Mouse (Mus musculus): ENCODE measurements at regions not wholly inside any gene's neighbourhood (a gene's known extent, or its start where the extent isn't known, plus 50 kb on each side); places are given as distances from the start of the nearest gene placed in this dataset.

DNA sequence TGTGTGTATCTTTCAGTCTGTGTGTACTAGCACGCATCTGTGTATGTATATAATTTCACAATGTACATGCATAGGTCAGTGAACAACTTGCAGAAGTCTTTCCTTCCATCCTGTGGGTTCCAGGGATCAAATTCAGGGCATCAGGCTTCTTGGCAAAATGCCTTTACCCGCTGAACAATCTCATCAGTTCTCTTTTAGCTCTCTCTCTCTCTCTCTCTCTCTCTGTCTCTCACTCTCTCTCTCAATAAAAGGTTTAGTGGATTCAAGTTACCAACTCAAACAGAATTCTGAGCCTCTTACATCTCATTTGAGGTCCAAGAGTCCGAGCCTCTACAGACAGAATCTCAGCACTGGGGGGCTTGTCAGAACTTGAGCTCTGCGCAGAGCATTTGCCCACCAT is 232.5 kb downstream of the Zfp36l1 start:
- DNase-seq (ENCODE audit: low spot score), result no peak

DNA sequence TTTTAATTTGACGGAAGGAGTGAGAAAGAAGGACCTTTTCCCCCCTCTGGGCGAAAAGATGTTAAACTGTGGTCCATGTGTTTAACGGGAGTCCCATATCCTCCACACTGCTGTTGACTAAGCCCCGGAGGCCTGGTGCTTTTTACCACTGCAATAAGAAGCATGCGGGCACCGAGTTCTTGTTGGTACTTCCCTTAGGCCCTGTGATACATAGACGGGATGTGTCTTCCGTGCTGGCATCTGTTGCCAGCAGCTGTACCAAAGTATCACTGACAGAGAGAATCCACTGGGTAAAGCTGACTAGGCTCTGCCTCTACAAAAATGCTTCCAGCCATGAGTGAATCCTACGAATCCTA is 232.9 kb downstream of the Zfp36l1 start:
- no peak for DNase-seq (ENCODE audit: low spot score)

DNA sequence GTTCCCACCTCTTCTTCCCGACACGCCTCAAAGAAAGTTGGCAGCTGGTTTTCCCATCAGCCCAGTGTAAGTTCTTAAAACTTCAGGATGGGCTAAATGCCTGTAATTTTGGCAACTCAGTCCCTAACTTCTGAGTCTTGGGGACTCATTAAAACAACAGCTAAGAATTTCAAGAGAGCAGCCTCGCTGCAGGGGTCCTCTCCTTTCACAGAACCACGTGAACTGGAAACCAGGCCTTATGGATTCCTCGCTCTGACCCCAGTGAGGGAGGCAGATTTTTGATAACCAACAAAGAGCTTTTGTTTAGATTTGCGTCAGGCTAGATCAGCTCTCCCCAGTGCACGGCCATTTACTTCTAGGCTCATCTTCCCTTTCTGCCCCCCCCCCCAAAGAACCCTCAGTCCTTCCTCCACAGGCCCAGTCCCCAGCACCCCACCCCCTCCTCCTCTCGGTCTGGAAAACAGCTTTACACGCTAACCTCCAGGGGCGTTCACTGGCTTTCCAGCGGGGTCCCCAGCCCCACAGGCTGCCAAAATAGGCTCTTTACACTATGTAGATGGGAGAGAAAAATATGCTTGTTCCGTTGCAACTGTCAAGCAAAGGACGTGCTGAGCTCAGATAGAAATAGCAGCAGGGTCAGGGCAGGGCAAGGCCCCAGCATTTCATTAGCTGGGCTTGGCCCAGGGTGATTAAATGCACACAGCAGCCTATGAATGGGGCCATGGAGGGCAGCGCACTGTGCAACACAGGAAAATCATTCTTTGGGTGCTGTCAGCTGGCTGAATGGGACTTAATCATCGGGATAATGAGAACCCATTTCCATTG is 233.5 kb downstream of the Zfp36l1 start:
- no peak for DNase-seq (ENCODE audit: low spot score)

DNA sequence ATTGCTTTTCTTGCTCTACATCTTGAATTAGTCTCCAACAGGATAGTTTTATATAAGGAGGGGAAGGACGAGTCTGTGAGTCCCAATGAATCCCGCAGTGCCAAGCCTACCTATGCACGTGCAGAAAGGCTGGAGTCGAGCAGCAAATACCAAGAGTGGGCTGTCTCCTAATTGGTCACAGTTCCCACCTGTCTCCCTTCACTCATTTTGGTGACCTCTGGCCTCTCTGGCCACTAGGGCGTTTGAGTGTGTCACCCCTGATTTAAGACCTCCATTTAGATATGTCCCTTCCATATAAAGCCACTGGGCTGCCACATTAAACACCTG is 234.1 kb downstream of the Zfp36l1 start:
- DNase-seq (ENCODE audit: low spot score), result no peak

DNA sequence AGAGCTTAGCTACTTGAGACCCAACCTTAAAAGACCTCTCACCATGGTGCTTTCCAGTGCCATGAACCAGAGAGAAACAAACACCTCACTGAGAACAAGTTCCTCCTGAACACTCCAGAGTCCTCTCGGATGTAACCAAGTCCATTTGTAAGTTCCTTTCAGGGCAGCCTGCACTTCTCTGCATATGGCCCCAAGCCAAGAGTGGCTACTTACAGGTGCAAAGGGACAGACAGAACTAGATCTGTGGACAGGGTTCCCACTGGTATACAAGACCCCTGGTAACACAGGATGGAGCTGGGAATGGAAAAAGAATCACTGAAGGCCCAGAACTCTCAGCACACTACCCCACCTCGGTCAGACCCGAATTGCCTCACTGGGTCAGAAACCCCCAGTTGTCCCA is 234.7 kb downstream of the Zfp36l1 start:
- no peak for DNase-seq (ENCODE audit: low spot score)

DNA sequence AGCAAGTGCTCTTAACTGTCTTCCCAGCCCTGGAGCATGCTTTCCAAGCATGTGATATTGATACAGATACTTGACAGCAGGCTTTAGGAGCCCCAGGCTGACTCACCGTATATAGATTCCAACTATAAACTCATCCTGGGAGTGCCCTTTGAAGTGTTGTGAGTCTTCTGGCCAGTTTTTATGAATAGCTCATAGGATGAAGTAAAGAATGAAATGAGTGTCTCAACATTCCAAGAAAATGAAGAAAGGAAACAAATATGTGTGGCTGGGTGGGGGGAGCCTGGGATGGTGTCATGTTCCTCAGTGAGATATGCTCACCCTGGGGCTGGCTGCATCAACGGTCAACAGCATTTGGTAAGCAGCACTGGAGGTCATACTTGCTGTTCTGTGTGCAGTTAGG is 238.5 kb downstream of the Zfp36l1 start:
- no peak for DNase-seq (ENCODE audit: low spot score)

DNA sequence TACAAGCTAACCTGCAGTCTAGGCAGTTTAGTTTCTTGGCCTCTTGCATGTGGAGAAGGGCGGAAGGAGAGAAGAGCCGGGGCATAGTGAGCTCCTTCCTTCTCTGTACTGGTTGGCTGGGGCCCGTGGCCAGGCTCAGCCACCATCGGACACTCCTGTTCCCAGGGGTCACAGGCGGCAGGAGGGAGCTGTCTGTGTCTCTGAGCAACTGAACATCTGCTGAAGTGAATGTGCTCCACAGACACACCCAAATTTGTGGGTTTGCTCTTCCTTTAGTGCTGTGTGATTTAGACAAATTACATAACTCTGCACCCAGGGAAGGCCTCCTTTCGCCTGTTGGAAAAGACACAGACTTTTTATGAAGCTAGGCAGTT is 247.6 kb downstream of the Zfp36l1 start:
- no peak for DNase-seq (ENCODE audit: low spot score)

DNA sequence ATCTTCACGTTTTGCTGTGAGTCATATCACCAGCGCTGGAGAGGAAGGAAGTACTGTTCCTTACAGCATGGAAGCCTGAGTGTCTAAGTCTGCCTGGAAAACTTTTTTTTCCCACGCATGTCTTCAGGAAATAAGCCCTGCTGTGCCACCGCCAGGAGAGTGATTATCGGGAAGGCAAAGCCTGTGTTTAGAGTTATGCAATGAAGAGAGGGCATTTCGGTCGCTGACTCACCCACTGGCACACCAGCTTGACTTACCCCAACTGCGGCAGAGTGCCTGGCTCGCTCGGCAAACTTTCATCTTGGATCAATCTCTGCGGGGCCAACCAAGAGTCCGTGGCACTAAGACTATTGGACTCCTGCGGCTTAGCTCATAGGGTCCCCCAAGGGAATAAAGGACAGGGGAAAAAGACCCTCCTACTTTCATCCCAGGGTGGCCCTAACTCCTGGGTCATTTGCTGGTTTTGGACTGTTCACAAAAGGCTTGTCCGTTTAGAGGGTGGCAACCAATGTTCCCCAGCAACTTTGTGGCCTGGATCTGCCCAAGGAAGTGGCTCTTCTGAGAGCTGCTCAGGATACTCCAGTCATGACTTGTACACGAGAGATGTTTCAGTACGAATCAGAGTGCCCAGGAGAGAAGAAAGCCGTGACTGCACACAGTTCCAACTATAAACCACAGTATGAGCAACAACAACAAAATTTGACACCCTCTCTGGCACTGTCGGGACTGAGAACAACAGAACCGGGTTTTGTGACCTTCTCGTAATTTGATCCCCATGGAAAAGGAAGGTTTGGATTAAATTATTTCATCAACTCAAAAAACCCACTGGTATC is 248.3 kb downstream of the Zfp36l1 start:
- no peak for DNase-seq (ENCODE audit: low spot score)

All from layer of hippocampus, adult 11-12 months (tissue).